Mouse (Mus musculus): ENCODE measurements around the gene Engase. TPM values are rescaled to one million over a fixed set of nuclear protein-coding genes. Genes with fewer than 3 reads are reported as not detected.
A peak's percentile ranks its signal among the peaks of the same experiment; 100 is the strongest.

Engase gene
- polyA plus RNA-seq, 1 experiment from 2014 or later: 6.1 TPM

GRCm38 (mm10) chr11:118470234-118470966 lies 6.2 kb upstream of the Engase start:
- Histone ChIP-seq H3K4me2 (replicated peaks; ENCODE audit: low read depth, low read length) (no peak overlapping the region), H3K9ac (replicated peaks; ENCODE audit: low read length) (no peak overlapping the region; the same call in 1 of the 2 replicates), H3K4me1 (ENCODE audit: insufficient read depth, low read length) (peaks cover 14% of the 10 kb centered on the region; the same call in 1 of the 2 replicates), H3K27ac (ENCODE audit: low read length) (peak overlapping the region; percentile 47), H3K4me3 (ENCODE audit: low read length) (no peak overlapping the region), H3K36me3 (ENCODE audit: insufficient read depth, low read length) (no peaks in the 10 kb centered on the region), H3K27me3 (ENCODE audit: insufficient read depth, low read length) (no peaks in the 10 kb centered on the region), H3K9me3 (ENCODE audit: low read length) (no peaks in the 10 kb centered on the region)
- WGBS: 30% methylated on average over 12 of the region's 12 CpGs
- ATAC-seq (ENCODE audit: low FRiP score, low TSS enrichment): no peak

GRCm38 (mm10) chr11:118471676-118472075 lies 5.0 kb upstream of the Engase start:
- no peak for ATAC-seq (ENCODE audit: low FRiP score, low TSS enrichment)
- peak overlapping the region; percentile 5; the same call in 1 of the 2 replicates for H3K27ac ChIP-seq (ENCODE audit: low read length)
- H3K4me2 ChIP-seq (replicated peaks; ENCODE audit: low read depth, low read length): no peak overlapping the region
- WGBS: 59% methylated on average over 13 of the region's 13 CpGs
- H3K27me3 ChIP-seq (ENCODE audit: insufficient read depth, low read length): no peaks in the 10 kb centered on the region
- H3K36me3 ChIP-seq (ENCODE audit: insufficient read depth, low read length): no peaks in the 10 kb centered on the region
- H3K4me1 ChIP-seq (ENCODE audit: insufficient read depth, low read length): peaks cover 14% of the 10 kb centered on the region; the same call in 1 of the 2 replicates
- H3K9ac ChIP-seq (replicated peaks; ENCODE audit: low read length): no peak overlapping the region
- no peak overlapping the region for H3K4me3 ChIP-seq (ENCODE audit: low read length)
- H3K9me3 ChIP-seq (ENCODE audit: low read length): no peaks in the 10 kb centered on the region

GRCm38 (mm10) chr11:118473161-118473560 lies 3.5 kb upstream of the Engase start:
- Histone ChIP-seq H3K27ac (ENCODE audit: low read length) (no peak overlapping the region), H3K9me3 (ENCODE audit: low read length) (no peaks in the 10 kb centered on the region), H3K4me3 (ENCODE audit: low read length) (no peak overlapping the region), H3K4me1 (ENCODE audit: insufficient read depth, low read length) (peaks cover 16% of the 10 kb centered on the region), H3K4me2 (replicated peaks; ENCODE audit: low read depth, low read length) (no peak overlapping the region), H3K36me3 (ENCODE audit: insufficient read depth, low read length) (no peaks in the 10 kb centered on the region), H3K9ac (replicated peaks; ENCODE audit: low read length) (no peak overlapping the region), H3K27me3 (ENCODE audit: insufficient read depth, low read length) (no peaks in the 10 kb centered on the region)
- ATAC-seq (ENCODE audit: low FRiP score, low TSS enrichment): no peak
- 40% methylated on average over 1 of the region's 1 CpGs for WGBS

GRCm38 (mm10) chr11:118473842-118474500 lies 2.7 kb upstream of the Engase start:
- Histone ChIP-seq H3K4me1 (ENCODE audit: insufficient read depth, low read length) (peaks cover 16% of the 10 kb centered on the region), H3K36me3 (ENCODE audit: insufficient read depth, low read length) (peaks cover under 1% of the 10 kb centered on the region; the same call in 1 of the 2 replicates), H3K4me3 (ENCODE audit: low read length) (no peak overlapping the region), H3K27ac (ENCODE audit: low read length) (no peak overlapping the region), H3K9ac (replicated peaks; ENCODE audit: low read length) (no peak overlapping the region), H3K27me3 (ENCODE audit: insufficient read depth, low read length) (no peaks in the 10 kb centered on the region), H3K4me2 (replicated peaks; ENCODE audit: low read depth, low read length) (no peak overlapping the region), H3K9me3 (ENCODE audit: low read length) (no peaks in the 10 kb centered on the region)
- WGBS: 75% methylated on average over 6 of the region's 6 CpGs
- no peak for ATAC-seq (ENCODE audit: low FRiP score, low TSS enrichment)

DNA sequence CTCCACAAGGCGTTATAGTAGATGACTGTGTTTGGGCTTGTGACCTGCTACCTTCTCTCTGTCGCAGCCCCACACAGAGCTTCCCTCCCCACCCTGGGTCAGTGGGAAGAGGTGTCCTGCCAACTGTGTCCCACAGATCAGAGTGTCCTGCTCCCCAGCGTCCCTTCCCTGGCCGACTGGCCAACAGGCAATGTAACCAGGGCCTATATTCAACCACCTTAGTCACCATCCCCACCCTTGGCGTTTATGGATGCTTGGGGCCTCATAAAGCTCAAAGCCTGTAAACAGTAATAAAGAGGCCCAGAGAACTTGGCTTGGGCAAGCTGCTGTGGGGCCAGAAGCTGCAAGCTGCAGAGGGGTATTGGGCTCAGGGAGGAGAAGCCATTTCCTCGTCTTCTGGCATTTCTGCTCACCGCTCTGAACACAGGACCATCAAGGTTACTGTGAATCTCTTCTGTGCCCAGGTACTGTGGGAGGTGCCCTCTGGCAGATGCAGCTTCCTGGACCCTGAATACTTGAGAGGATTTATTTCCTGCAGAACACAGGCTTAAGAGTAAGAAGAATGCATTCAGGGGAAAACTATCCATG lies 1.0 kb upstream of the Engase start:
- ATAC-seq (ENCODE audit: low FRiP score, low TSS enrichment): no peak
- Histone ChIP-seq H3K4me3 (ENCODE audit: low read length) (no peak overlapping the region), H3K4me2 (replicated peaks; ENCODE audit: low read depth, low read length) (no peak overlapping the region), H3K9ac (replicated peaks; ENCODE audit: low read length) (no peak overlapping the region), H3K27me3 (ENCODE audit: insufficient read depth, low read length) (no peaks in the 10 kb centered on the region), H3K36me3 (ENCODE audit: insufficient read depth, low read length) (peaks cover 6% of the 10 kb centered on the region; the same call in 1 of the 2 replicates), H3K27ac (ENCODE audit: low read length) (no peak overlapping the region), H3K9me3 (ENCODE audit: low read length) (no peaks in the 10 kb centered on the region), H3K4me1 (ENCODE audit: insufficient read depth, low read length) (peaks cover 16% of the 10 kb centered on the region)
- WGBS: 44% methylated on average over 7 of the region's 7 CpGs

- H3K27ac ChIP-seq (ENCODE audit: low read length): no peak overlapping the region
- peaks cover 17% of the 10 kb centered on the region for H3K36me3 ChIP-seq (ENCODE audit: insufficient read depth, low read length)
- ATAC-seq (ENCODE audit: low FRiP score, low TSS enrichment): no peak
- no peak overlapping the region for H3K4me2 ChIP-seq (replicated peaks; ENCODE audit: low read depth, low read length)
- H3K4me3 ChIP-seq (ENCODE audit: low read length): no peak overlapping the region
- H3K9ac ChIP-seq (replicated peaks; ENCODE audit: low read length): no peak overlapping the region
- H3K4me1 ChIP-seq (ENCODE audit: insufficient read depth, low read length): peaks cover 7% of the 10 kb centered on the region
- H3K9me3 ChIP-seq (ENCODE audit: low read length): no peaks in the 10 kb centered on the region
- no peaks in the 10 kb centered on the region for H3K27me3 ChIP-seq (ENCODE audit: insufficient read depth, low read length)
- 68% methylated on average over 12 of the region's 12 CpGs for WGBS
Measured at GRCm38 (mm10) chr11:118479776-118480175, 3.1 kb downstream of the Engase start.

GRCm38 (mm10) chr11:118481231-118481630 lies 4.6 kb downstream of the Engase start:
- ATAC-seq (ENCODE audit: low FRiP score, low TSS enrichment): no peak
- H3K4me1 ChIP-seq (ENCODE audit: insufficient read depth, low read length): peaks cover 7% of the 10 kb centered on the region
- no peaks in the 10 kb centered on the region for H3K27me3 ChIP-seq (ENCODE audit: insufficient read depth, low read length)
- H3K4me3 ChIP-seq (ENCODE audit: low read length): no peak overlapping the region
- no peak overlapping the region for H3K4me2 ChIP-seq (replicated peaks; ENCODE audit: low read depth, low read length)
- no peaks in the 10 kb centered on the region for H3K9me3 ChIP-seq (ENCODE audit: low read length)
- H3K9ac ChIP-seq (replicated peaks; ENCODE audit: low read length): no peak overlapping the region
- 94% methylated on average over 11 of the region's 11 CpGs for WGBS
- H3K27ac ChIP-seq (ENCODE audit: low read length): no peak overlapping the region
- H3K36me3 ChIP-seq (ENCODE audit: insufficient read depth, low read length): peaks cover 17% of the 10 kb centered on the region

- ATAC-seq (ENCODE audit: low FRiP score, low TSS enrichment): no peak
- Histone ChIP-seq H3K9me3 (ENCODE audit: low read length) (no peaks in the 10 kb centered on the region), H3K27me3 (ENCODE audit: insufficient read depth, low read length) (no peaks in the 10 kb centered on the region), H3K4me3 (ENCODE audit: low read length) (no peak overlapping the region), H3K4me2 (replicated peaks; ENCODE audit: low read depth, low read length) (no peak overlapping the region), H3K9ac (replicated peaks; ENCODE audit: low read length) (no peak overlapping the region), H3K4me1 (ENCODE audit: insufficient read depth, low read length) (peaks cover 7% of the 10 kb centered on the region), H3K36me3 (ENCODE audit: insufficient read depth, low read length) (peaks cover 17% of the 10 kb centered on the region), H3K27ac (ENCODE audit: low read length) (no peak overlapping the region)
- 82% methylated on average over 14 of the region's 14 CpGs for WGBS
Measured at GRCm38 (mm10) chr11:118481751-118482150, 5.1 kb downstream of the Engase start.

- 86% methylated on average over 8 of the region's 8 CpGs for WGBS
- H3K36me3 ChIP-seq (ENCODE audit: insufficient read depth, low read length): peaks cover 14% of the 10 kb centered on the region
- no peak overlapping the region for H3K27ac ChIP-seq (ENCODE audit: low read length)
- H3K4me1 ChIP-seq (ENCODE audit: insufficient read depth, low read length): peaks cover 10% of the 10 kb centered on the region; the same call in 1 of the 2 replicates
- no peak overlapping the region for H3K9ac ChIP-seq (replicated peaks; ENCODE audit: low read length)
- no peaks in the 10 kb centered on the region for H3K9me3 ChIP-seq (ENCODE audit: low read length)
- no peak overlapping the region for H3K4me3 ChIP-seq (ENCODE audit: low read length)
- no peaks in the 10 kb centered on the region for H3K27me3 ChIP-seq (ENCODE audit: insufficient read depth, low read length)
- no peak overlapping the region for H3K4me2 ChIP-seq (replicated peaks; ENCODE audit: low read depth, low read length)
- no peak for ATAC-seq (ENCODE audit: low FRiP score, low TSS enrichment)
Measured at GRCm38 (mm10) chr11:118484169-118484568, 7.5 kb downstream of the Engase start.

Measured in kidney, embryonic 16.5 days (tissue).